Mouse (Mus musculus): Measurements from ENCODE around the gene Ccdc74a. TPM values are rescaled to one million over a fixed set of nuclear protein-coding genes. Genes with fewer than 3 reads are reported as not detected.

Gene Ccdc74a
- polyA plus RNA-seq, 1 experiment = 0.76 TPM

DNA sequence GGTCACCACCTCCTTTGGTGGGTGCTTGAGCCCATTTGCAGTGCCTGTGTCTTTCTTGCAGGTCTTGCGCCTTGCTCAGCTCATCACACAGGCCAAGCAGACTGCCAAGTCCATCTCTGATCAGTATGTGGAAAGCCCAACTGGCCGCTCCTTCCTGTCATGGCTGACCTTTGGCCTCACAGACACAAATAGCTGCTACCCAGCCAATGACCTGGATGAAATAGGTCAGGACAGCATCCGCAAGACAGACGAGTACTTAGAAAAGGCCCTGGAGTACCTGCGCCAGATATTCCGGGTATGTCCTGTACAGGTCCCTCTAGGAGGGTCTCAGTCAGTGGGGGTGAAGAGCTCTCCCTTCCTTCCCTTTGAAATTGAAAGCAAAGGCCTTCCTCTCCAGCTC is 5.0 kb upstream of the Ccdc74a start:
- 90% methylated on average over 6 of the region's 6 CpGs for WGBS
- peaks cover 2% of the 10 kb centered on the region; the same call in 1 of the 2 replicates for H3K4me1 ChIP-seq (ENCODE audit: control insufficient read depth, insufficient read depth, insufficient read length, low read length)
- H3K27ac ChIP-seq (ENCODE audit: insufficient read depth, low read depth, low read length) = no peak overlapping the region
- peaks cover 40% of the 10 kb centered on the region for H3K36me3 ChIP-seq (ENCODE audit: control insufficient read depth, insufficient read depth, low read length)
- no peak overlapping the region for H3K4me3 ChIP-seq (ENCODE audit: low read depth, low read length)
- TF ChIP-seq CTCF (IDR thresholded peaks at IDR 0.05; ENCODE audit: extremely low read depth, insufficient read length, insufficient replicate concordance, low read depth, low read length) = no peak
- H3K27me3 ChIP-seq (ENCODE audit: control insufficient read depth, insufficient read depth, low read length) = no peaks in the 10 kb centered on the region

GRCm38 (mm10) chr16:17642311-17642710 is 4.0 kb upstream of the Ccdc74a start:
- 89% methylated on average over 8 of the region's 8 CpGs for WGBS
- Histone ChIP-seq H3K27ac (ENCODE audit: insufficient read depth, low read depth, low read length) (no peak overlapping the region), H3K4me3 (ENCODE audit: low read depth, low read length) (no peak overlapping the region), H3K27me3 (ENCODE audit: control insufficient read depth, insufficient read depth, low read length) (no peaks in the 10 kb centered on the region), H3K4me1 (ENCODE audit: control insufficient read depth, insufficient read depth, insufficient read length, low read length) (peaks cover 6% of the 10 kb centered on the region; the same call in 1 of the 2 replicates), H3K36me3 (ENCODE audit: control insufficient read depth, insufficient read depth, low read length) (peaks cover 40% of the 10 kb centered on the region)
- TF ChIP-seq CTCF (IDR thresholded peaks at IDR 0.05; ENCODE audit: extremely low read depth, insufficient read length, insufficient replicate concordance, low read depth, low read length) (no peak), POLR2A (IDR thresholded peaks at IDR 0.05; ENCODE audit: low read depth, low read length) (no peak)

DNA sequence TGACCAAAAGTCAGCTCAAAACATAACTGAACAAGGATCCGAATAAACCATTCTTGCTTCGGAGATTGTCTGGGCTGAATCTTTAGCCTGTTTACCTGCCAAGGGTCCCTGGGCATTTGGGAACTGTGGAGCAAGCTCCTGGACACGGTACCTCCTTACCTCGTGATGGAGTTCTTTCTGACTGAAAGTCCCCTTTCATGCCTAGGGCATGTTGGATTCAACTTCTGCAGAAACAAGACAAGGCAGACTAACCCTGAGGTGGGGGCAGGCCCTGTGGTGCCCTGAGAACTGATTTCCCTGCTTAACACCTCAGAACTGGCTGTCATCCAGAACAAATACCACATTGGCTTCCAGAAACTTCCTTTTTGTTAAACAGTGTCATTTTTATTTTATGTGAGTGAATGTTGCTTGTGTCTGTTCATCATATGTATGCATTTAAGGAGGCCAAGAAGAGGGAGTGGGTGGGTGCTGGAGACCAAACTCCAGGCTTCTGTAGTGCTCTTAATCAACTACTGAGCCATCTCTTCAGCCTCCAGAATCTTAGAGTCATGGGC is 2.8 kb upstream of the Ccdc74a start:
- Histone ChIP-seq H3K36me3 (ENCODE audit: control insufficient read depth, insufficient read depth, low read length) (peaks cover 38% of the 10 kb centered on the region), H3K4me1 (ENCODE audit: control insufficient read depth, insufficient read depth, insufficient read length, low read length) (peaks cover 6% of the 10 kb centered on the region; the same call in 1 of the 2 replicates), H3K27me3 (ENCODE audit: control insufficient read depth, insufficient read depth, low read length) (no peaks in the 10 kb centered on the region), H3K4me3 (ENCODE audit: low read depth, low read length) (no peak overlapping the region), H3K27ac (ENCODE audit: insufficient read depth, low read depth, low read length) (no peak overlapping the region)
- 85% methylated on average over 4 of the region's 4 CpGs for WGBS
- no peak for TF ChIP-seq POLR2A (IDR thresholded peaks at IDR 0.05; ENCODE audit: low read depth, low read length)
- TF ChIP-seq CTCF (IDR thresholded peaks at IDR 0.05; ENCODE audit: extremely low read depth, insufficient read length, insufficient replicate concordance, low read depth, low read length) = no peak

- peaks cover 6% of the 10 kb centered on the region; the same call in 1 of the 2 replicates for H3K4me1 ChIP-seq (ENCODE audit: control insufficient read depth, insufficient read depth, insufficient read length, low read length)
These were observed 886 bp downstream of the Ccdc74a start for GRCm38 (mm10) chr16:17647156-17647555.

DNA sequence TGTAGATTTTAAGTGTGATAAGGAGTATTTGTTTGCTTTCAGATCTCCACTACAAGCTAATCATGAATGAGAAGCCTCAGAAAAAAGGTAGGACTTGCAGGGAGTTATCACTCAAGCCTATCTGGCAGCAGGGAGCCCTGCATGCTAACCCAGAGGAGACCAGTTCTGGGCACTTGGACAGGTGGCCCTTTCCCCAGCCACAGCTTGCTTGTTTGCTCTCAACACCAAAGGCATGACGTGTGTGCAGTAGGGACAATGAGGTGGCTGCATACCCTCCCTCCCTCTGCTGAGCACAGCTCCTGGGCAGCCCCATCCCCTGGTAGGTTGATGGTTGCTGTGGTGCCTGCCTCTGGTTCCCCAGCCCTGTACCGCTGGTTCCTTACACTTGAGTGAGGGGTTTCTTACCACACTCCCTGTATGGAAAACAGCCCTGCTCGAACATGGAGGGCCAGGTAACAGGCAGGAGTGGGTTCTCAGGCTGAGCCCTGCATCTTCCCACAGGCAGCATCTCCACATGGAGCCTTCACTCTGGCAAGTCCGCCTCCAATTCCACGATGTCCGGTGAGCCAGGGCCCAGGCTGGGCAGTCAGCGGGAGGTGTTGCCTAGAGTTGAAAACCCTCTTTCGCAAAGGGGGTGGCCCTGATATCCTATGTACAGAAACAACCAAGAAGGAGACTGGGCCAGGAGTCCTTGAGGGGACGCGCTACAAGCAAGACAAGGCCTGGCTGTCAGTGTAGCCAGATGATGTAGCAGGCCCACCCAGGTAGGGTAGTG is 1.5 kb downstream of the Ccdc74a start:
- WGBS = 98% methylated on average over 10 of the region's 10 CpGs
- peaks cover 27% of the 10 kb centered on the region for H3K36me3 ChIP-seq (ENCODE audit: control insufficient read depth, insufficient read depth, low read length)
- TF ChIP-seq POLR2A (IDR thresholded peaks at IDR 0.05; ENCODE audit: low read depth, low read length) (no peak), CTCF (IDR thresholded peaks at IDR 0.05; ENCODE audit: extremely low read depth, insufficient read length, insufficient replicate concordance, low read depth, low read length) (no peak)

More at GRCm38 (mm10) chr16:17647156-17647555, 886 bp downstream of the Ccdc74a start:
- Histone ChIP-seq H3K27me3 (ENCODE audit: control insufficient read depth, insufficient read depth, low read length) (no peaks in the 10 kb centered on the region), H3K27ac (ENCODE audit: insufficient read depth, low read depth, low read length) (no peak overlapping the region), H3K36me3 (ENCODE audit: control insufficient read depth, insufficient read depth, low read length) (peaks cover 27% of the 10 kb centered on the region), H3K4me3 (ENCODE audit: low read depth, low read length) (no peak overlapping the region)
- TF ChIP-seq POLR2A (IDR thresholded peaks at IDR 0.05; ENCODE audit: low read depth, low read length) (no peak), CTCF (IDR thresholded peaks at IDR 0.05; ENCODE audit: extremely low read depth, insufficient read length, insufficient replicate concordance, low read depth, low read length) (no peak)
- 44% methylated on average over 1 of the region's 1 CpGs for WGBS

GRCm38 (mm10) chr16:17649925-17650605 is 3.8 kb downstream of the Ccdc74a start:
- WGBS = 83% methylated on average over 16 of the region's 16 CpGs
- H3K36me3 ChIP-seq (ENCODE audit: control insufficient read depth, insufficient read depth, low read length) = peaks cover 39% of the 10 kb centered on the region

More for the DNA sequence above, 1.5 kb downstream of the Ccdc74a start:
- Histone ChIP-seq H3K27ac (ENCODE audit: insufficient read depth, low read depth, low read length) (no peak overlapping the region), H3K4me1 (ENCODE audit: control insufficient read depth, insufficient read depth, insufficient read length, low read length) (peaks cover 6% of the 10 kb centered on the region; the same call in 1 of the 2 replicates), H3K27me3 (ENCODE audit: control insufficient read depth, insufficient read depth, low read length) (no peaks in the 10 kb centered on the region), H3K4me3 (ENCODE audit: low read depth, low read length) (no peak overlapping the region)

DNA sequence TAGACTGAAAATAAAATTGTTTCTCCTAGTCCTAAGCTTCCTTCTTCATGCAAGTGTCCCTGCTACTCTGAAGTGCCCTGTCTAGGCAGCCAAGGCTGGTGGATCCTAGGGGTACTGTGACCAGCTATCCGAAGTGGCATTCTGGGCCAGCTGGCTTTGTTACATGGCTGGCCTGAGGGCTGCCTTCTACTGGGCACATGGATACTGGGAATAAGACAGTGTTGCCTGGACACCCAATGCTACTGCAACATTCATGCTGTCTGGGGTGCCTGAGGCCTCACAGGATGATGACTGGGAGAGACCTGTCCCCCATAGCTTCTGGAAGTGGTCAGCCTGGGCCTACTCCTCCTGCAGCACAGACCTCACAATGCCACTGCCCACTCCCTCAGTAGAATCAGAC is 4.4 kb downstream of the Ccdc74a start:
- 91% methylated on average over 1 of the region's 1 CpGs for WGBS
- Histone ChIP-seq H3K36me3 (ENCODE audit: control insufficient read depth, insufficient read depth, low read length) (peaks cover 46% of the 10 kb centered on the region), H3K4me1 (ENCODE audit: control insufficient read depth, insufficient read depth, insufficient read length, low read length) (peaks cover 6% of the 10 kb centered on the region; the same call in 1 of the 2 replicates), H3K27me3 (ENCODE audit: control insufficient read depth, insufficient read depth, low read length) (no peaks in the 10 kb centered on the region), H3K4me3 (ENCODE audit: low read depth, low read length) (no peak overlapping the region), H3K27ac (ENCODE audit: insufficient read depth, low read depth, low read length) (no peak overlapping the region)
- no peak for TF ChIP-seq CTCF (IDR thresholded peaks at IDR 0.05; ENCODE audit: extremely low read depth, insufficient read length, insufficient replicate concordance, low read depth, low read length)
- no peak for TF ChIP-seq POLR2A (IDR thresholded peaks at IDR 0.05; ENCODE audit: low read depth, low read length)

More at GRCm38 (mm10) chr16:17649925-17650605, 3.8 kb downstream of the Ccdc74a start:
- Histone ChIP-seq H3K27me3 (ENCODE audit: control insufficient read depth, insufficient read depth, low read length) (no peaks in the 10 kb centered on the region), H3K4me3 (ENCODE audit: low read depth, low read length) (no peak overlapping the region), H3K4me1 (ENCODE audit: control insufficient read depth, insufficient read depth, insufficient read length, low read length) (peaks cover 6% of the 10 kb centered on the region; the same call in 1 of the 2 replicates), H3K27ac (ENCODE audit: insufficient read depth, low read depth, low read length) (no peak overlapping the region)
- TF ChIP-seq POLR2A (IDR thresholded peaks at IDR 0.05; ENCODE audit: low read depth, low read length) = no peak

All from small intestine, adult 2 months (tissue).